In the genomic region with DNA sequence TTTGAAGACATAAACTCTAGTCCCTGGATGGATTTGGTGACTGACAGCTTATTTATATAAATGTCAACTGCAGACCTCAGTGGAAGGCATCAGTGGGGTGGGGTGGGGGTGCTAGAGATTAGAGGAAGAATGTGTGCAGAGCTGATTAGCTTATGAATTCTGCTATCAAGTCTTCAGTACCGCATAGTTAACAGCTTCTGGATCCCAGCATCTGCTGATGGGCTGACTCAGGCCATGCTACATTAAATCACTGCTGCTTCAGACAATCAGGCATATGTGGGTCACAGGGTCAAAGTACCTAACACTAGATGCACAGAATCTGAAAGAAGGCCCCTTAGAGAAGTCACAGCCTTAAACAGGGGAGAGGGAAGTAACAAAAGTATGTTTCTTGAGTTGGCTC, we compare ENCODE assay signal across 27 mouse cellular contexts.
A peak's percentile ranks its signal among the peaks of the same experiment; 100 is the strongest.
DNase-seq lines count a peak whose midpoint lies in the region; ATAC-seq and TF ChIP-seq lines count a peak whose summit lies in the region.
"Had no signal": no experiment of that assay in that cellular context is flagged by ENCODE, and none has a peak within 500 bp of the region (broad histone marks: within the 10 kb centered on the region; RNA-seq: fewer than 3 reads in every experiment).

No protein-coding gene starts in this region.

- DNase-seq in forebrain, embryonic 10.5 days (ENCODE audit: extremely low spot score, low spot score): peak; percentile 35
- DNase-seq in forebrain, postnatal 0 days: no peak
- DNase-seq in midbrain, embryonic 11.5 days (ENCODE audit: low spot score, missing footprints): peak; percentile 89
- DNase-seq in retina, embryonic 14.5 days (ENCODE audit: low spot score): peak; percentile 59
- DNase-seq in heart, adult 18-20 months: no peak
- DNase-seq in adrenal gland, postnatal 4 days (ENCODE audit: low spot score in 2 of 2): no peak
- DNase-seq: cerebellum, adult 11 months; cerebellum, postnatal 14 days; gastrocnemius, postnatal 10 days; heart, adult 2 months; heart, postnatal 36 days; kidney, adult 11 months; layer of hippocampus, postnatal 36 days; liver, embryonic 13.5 days; right cerebral cortex, postnatal 14 days; thymus, adult 2 months had no signal

- WGBS in forebrain, embryonic 10.5 days: 10% methylated on average over 1 of the region's 1 CpGs
- 7% methylated on average over 1 of the region's 1 CpGs for WGBS in forebrain, postnatal 0 days
- 10% methylated on average over 1 of the region's 1 CpGs for WGBS in midbrain, embryonic 11.5 days
- 0% methylated on average over 1 of the region's 1 CpGs for WGBS in midbrain, embryonic 16.5 days
- WGBS in forebrain, embryonic 12.5 days: 4% methylated on average over 1 of the region's 1 CpGs

- no peaks in the 10 kb centered on the region; the same call in 1 of the 2 replicates for H3K9me3 ChIP-seq in forebrain, embryonic 10.5 days
- no peaks in the 10 kb centered on the region for H3K9me3 ChIP-seq in forebrain, postnatal 0 days (ENCODE audit: low read length)
- H3K9me3 ChIP-seq in midbrain, embryonic 11.5 days (ENCODE audit: control insufficient read depth, low read length): no peaks in the 10 kb centered on the region
- no peaks in the 10 kb centered on the region for H3K9me3 ChIP-seq in midbrain, embryonic 16.5 days (replicated peaks; ENCODE audit: control insufficient read depth, low read length, poor library complexity, severe bottlenecking)
- H3K9me3 ChIP-seq in forebrain, embryonic 12.5 days: no peaks in the 10 kb centered on the region
- H3K9me3 ChIP-seq: embryonic facial prominence, embryonic 10.5 days; G1E; limb, embryonic 13.5 days; liver, embryonic 13.5 days; lung, embryonic 15.5 days; neural tube, embryonic 12.5 days; stomach, embryonic 15.5 days had no signal

- H3K27me3 ChIP-seq in forebrain, embryonic 10.5 days (ENCODE audit: poor library complexity, severe bottlenecking): peaks cover 76% of the 10 kb centered on the region
- no peaks in the 10 kb centered on the region for H3K27me3 ChIP-seq in forebrain, postnatal 0 days (ENCODE audit: insufficient read depth, low read length)
- no peaks in the 10 kb centered on the region; the same call in 1 of the 2 replicates for H3K27me3 ChIP-seq in midbrain, embryonic 11.5 days (ENCODE audit: control insufficient read depth, insufficient read depth, low read length)
- no peaks in the 10 kb centered on the region for H3K27me3 ChIP-seq in midbrain, embryonic 16.5 days (ENCODE audit: control insufficient read depth, insufficient read depth, low read depth, low read length)
- 0 out of 2 replicates have a peak, but pooled peaks cover 13% of the 10 kb centered on the region for H3K27me3 ChIP-seq in forebrain, embryonic 12.5 days
- H3K27me3 ChIP-seq: limb, embryonic 13.5 days; liver, embryonic 13.5 days; lung, embryonic 15.5 days; neural tube, embryonic 12.5 days; stomach, embryonic 15.5 days had no signal

- H3K4me3 ChIP-seq in forebrain, embryonic 10.5 days: no peak overlapping the region
- H3K4me3 ChIP-seq in forebrain, postnatal 0 days (ENCODE audit: low read depth, low read length): no peak overlapping the region
- H3K4me3 ChIP-seq in midbrain, embryonic 11.5 days (ENCODE audit: low read depth, low read length): no peak overlapping the region
- H3K4me3 ChIP-seq in midbrain, embryonic 16.5 days (ENCODE audit: low read depth, low read length): no peak overlapping the region
- no peak overlapping the region for H3K4me3 ChIP-seq in forebrain, embryonic 12.5 days (replicated peaks)
- H3K4me3 ChIP-seq: embryonic facial prominence, embryonic 10.5 days; heart, adult 2 months; limb, embryonic 13.5 days; liver, embryonic 13.5 days; lung, embryonic 15.5 days; neural tube, embryonic 12.5 days; stomach, embryonic 15.5 days had no signal

- H3K36me3 ChIP-seq in forebrain, embryonic 10.5 days (replicated peaks): no peaks in the 10 kb centered on the region
- no peaks in the 10 kb centered on the region for H3K36me3 ChIP-seq in forebrain, postnatal 0 days (ENCODE audit: insufficient read depth)
- no peaks in the 10 kb centered on the region for H3K36me3 ChIP-seq in midbrain, embryonic 11.5 days (ENCODE audit: control insufficient read depth, insufficient read depth, low read length)
- no peaks in the 10 kb centered on the region for H3K36me3 ChIP-seq in midbrain, embryonic 16.5 days (ENCODE audit: control insufficient read depth, insufficient read depth, low read length)
- no peaks in the 10 kb centered on the region for H3K36me3 ChIP-seq in forebrain, embryonic 12.5 days (replicated peaks)
- H3K36me3 ChIP-seq: embryonic facial prominence, embryonic 10.5 days; G1E; liver, embryonic 13.5 days; lung, embryonic 15.5 days; neural tube, embryonic 12.5 days; stomach, embryonic 15.5 days had no signal

- no peak overlapping the region for H3K9ac ChIP-seq in forebrain, postnatal 0 days
- H3K9ac ChIP-seq in midbrain, embryonic 11.5 days (ENCODE audit: low read length): no peak overlapping the region
- no peak overlapping the region for H3K9ac ChIP-seq in midbrain, embryonic 16.5 days (ENCODE audit: low read depth, low read length)
- no peak overlapping the region for H3K9ac ChIP-seq in forebrain, embryonic 12.5 days
- H3K9ac ChIP-seq: limb, embryonic 13.5 days; liver, embryonic 13.5 days; lung, embryonic 15.5 days; neural tube, embryonic 12.5 days; stomach, embryonic 15.5 days had no signal

- H3K4me1 ChIP-seq in forebrain, embryonic 10.5 days: peaks cover 29% of the 10 kb centered on the region
- H3K4me1 ChIP-seq in forebrain, postnatal 0 days (ENCODE audit: insufficient read depth): no peaks in the 10 kb centered on the region
- H3K4me1 ChIP-seq in midbrain, embryonic 11.5 days (ENCODE audit: control insufficient read depth, insufficient read depth, low read length): peaks cover 13% of the 10 kb centered on the region
- H3K4me1 ChIP-seq in midbrain, embryonic 16.5 days (ENCODE audit: control insufficient read depth, insufficient read depth, low read length): peaks cover 21% of the 10 kb centered on the region
- peaks cover 36% of the 10 kb centered on the region for H3K4me1 ChIP-seq in forebrain, embryonic 12.5 days
- H3K4me1 ChIP-seq: liver, embryonic 13.5 days; stomach, embryonic 15.5 days had no signal

- ATAC-seq in forebrain, postnatal 0 days: no peak
- peak; percentile 76 for ATAC-seq in midbrain, embryonic 11.5 days (ENCODE audit: low FRiP score)
- no peak for ATAC-seq in midbrain, embryonic 16.5 days
- ATAC-seq in forebrain, embryonic 12.5 days (ENCODE audit: low FRiP score): peak; percentile 33; the same call in 1 of the 2 replicates
- ATAC-seq: CD4-positive, CD25-positive, alpha-beta regulatory T cell, adult 4 months had no signal

- TF ChIP-seq CTCF in forebrain, postnatal 0 days (IDR thresholded peaks at IDR 0.05; ENCODE audit: low read depth): no peak

- peak overlapping the region; percentile 81 for H3K27ac ChIP-seq in forebrain, embryonic 10.5 days
- H3K27ac ChIP-seq in forebrain, postnatal 0 days (ENCODE audit: low read depth, low read length): no peak overlapping the region
- peak overlapping the region; percentile 60; the same call in 1 of the 2 replicates for H3K27ac ChIP-seq in midbrain, embryonic 11.5 days (ENCODE audit: low read depth, low read length)
- no peak overlapping the region for H3K27ac ChIP-seq in midbrain, embryonic 16.5 days (ENCODE audit: low read length)
- H3K27ac ChIP-seq in forebrain, embryonic 12.5 days: peak overlapping the region; percentile 76
- H3K27ac ChIP-seq: embryonic facial prominence, embryonic 10.5 days; heart, adult 2 months; kidney, postnatal 0 days; limb, embryonic 13.5 days; liver, embryonic 13.5 days; lung, embryonic 15.5 days; macrophage; neural tube, embryonic 12.5 days; stomach, embryonic 15.5 days had no signal

- no peak overlapping the region for H3K4me2 ChIP-seq in forebrain, postnatal 0 days (ENCODE audit: low read depth)
- H3K4me2 ChIP-seq in midbrain, embryonic 11.5 days: no peak overlapping the region
- H3K4me2 ChIP-seq in midbrain, embryonic 16.5 days (ENCODE audit: low read length): no peak overlapping the region
- H3K4me2 ChIP-seq in forebrain, embryonic 12.5 days: peak overlapping the region; percentile 11; the same call in 1 of the 2 replicates
- H3K4me2 ChIP-seq: liver, embryonic 13.5 days; lung, embryonic 15.5 days; neural tube, embryonic 12.5 days; stomach, embryonic 15.5 days had no signal

Comparison
In these comparisons a context has a peak if more than half of its experiments do, and no peak if none do; other contexts are left out.
1. DNase-seq: peak in forebrain, embryonic 10.5 days (single experiment), midbrain, embryonic 11.5 days (single experiment) and retina, embryonic 14.5 days (single experiment); none in forebrain, postnatal 0 days (single experiment), heart, adult 18-20 months (0 of 2) and adrenal gland, postnatal 4 days (0 of 2).
2. H3K27ac ChIP-seq: peak in forebrain, embryonic 10.5 days (single experiment), midbrain, embryonic 11.5 days (single experiment) and forebrain, embryonic 12.5 days (single experiment); none in forebrain, postnatal 0 days (single experiment) and midbrain, embryonic 16.5 days (single experiment).
3. ATAC-seq: peak in midbrain, embryonic 11.5 days (single experiment) and forebrain, embryonic 12.5 days (single experiment); none in forebrain, postnatal 0 days (single experiment) and midbrain, embryonic 16.5 days (single experiment).